Mouse (Mus musculus) CH12.LX (cell line): ENCODE measurements around the gene Flna. TPM values are rescaled to one million over a fixed set of nuclear protein-coding genes. Genes with fewer than 3 reads are reported as not detected.

ENCODE experiments used
- DNase-seq: peaks from one replicate; pipeline ENCODE4 v3.0.0-alpha.2; 2013; ENCODE audit errors: extremely low read depth
- H3K27ac ChIP-seq: 2 replicates; pipeline ENCODE4 v1.5.1; 2012; ENCODE audit warnings: low read depth, mild to moderate bottlenecking, control low read depth, moderate library complexity; ENCODE audit not compliant: insufficient read depth
- H3K27me3 ChIP-seq: replicated peaks from 2 replicates; pipeline ENCODE3; 2012; ENCODE audit warnings: inconsistent platforms
- H3K36me3 ChIP-seq, 2 experiments: replicated peaks in 1 of 2; 2 replicates each; pipeline versions ENCODE3 to v1.6.1; 2012; ENCODE audit warnings: inconsistent platforms in 1 of 2, low read length in 1 of 2, mild to moderate bottlenecking in 1 of 2, mixed read lengths in 1 of 2, moderate library complexity in 1 of 2; ENCODE audit not compliant: control insufficient read depth in 1 of 2, insufficient read depth in 1 of 2
- H3K4me1 ChIP-seq, 2 experiments: 2 replicates each; pipeline ENCODE4 v1.6.1; 2012; ENCODE audit warnings: inconsistent platforms in 1 of 2, moderate library complexity in 1 of 2; ENCODE audit not compliant: insufficient read depth in 2 of 2, control insufficient read depth in 1 of 2
- H3K4me2 ChIP-seq: 2 replicates; pipeline ENCODE4 v1.6.1; 2012; ENCODE audit warnings: low read depth, mild to moderate bottlenecking, control low read depth; ENCODE audit not compliant: poor library complexity, insufficient read depth, severe bottlenecking
- H3K4me3 ChIP-seq, 3 experiments: fragments of 150-350 bp in 1 of 3; sonication (generic) in 1 of 3; replicated peaks in 1 of 3; 2 replicates each; pipeline versions ENCODE3 to v1.5.1; 2011 to 2012; ENCODE audit warnings: low read depth in 2 of 3, low read length in 2 of 3, mild to moderate bottlenecking in 2 of 3, moderate library complexity in 2 of 3, control low read depth in 1 of 3, improper control_type of control experiment in 1 of 3, inconsistent platforms in 1 of 3, mixed read lengths in 1 of 3; ENCODE audit not compliant: poor library complexity in 1 of 3
- H3K79me2 ChIP-seq: replicated peaks from 2 replicates; pipeline ENCODE4 v1.6.1; 2012; ENCODE audit warnings: mild to moderate bottlenecking, moderate library complexity; ENCODE audit not compliant: control insufficient read depth, poor library complexity, insufficient read depth, severe bottlenecking; ENCODE audit errors: extremely low read depth
- H3K9ac ChIP-seq: 2 replicates; pipeline ENCODE4 v1.6.1; 2012; ENCODE audit warnings: low read depth, mild to moderate bottlenecking, control low read depth, moderate library complexity; ENCODE audit not compliant: insufficient read depth
- H3K9me3 ChIP-seq: replicated peaks from 2 replicates; pipeline ENCODE3; 2012; ENCODE audit warnings: low read length, inconsistent platforms, mixed read lengths
- CHD2 ChIP-seq: IDR thresholded peaks from 2 replicates; pipeline ENCODE4 v1.6.1; 2011; ENCODE audit warnings: low read length, improper control_type of control experiment
- CTCF ChIP-seq, 2 experiments: IDR thresholded peaks in 1 of 2; conservative IDR thresholded peaks in 1 of 2; 2 replicates each; pipeline ENCODE4 v1.5.1; 2011 to 2012; ENCODE audit warnings: low read depth in 2 of 2, low read length in 2 of 2, improper control_type of control experiment in 1 of 2, inconsistent platforms in 1 of 2, mild to moderate bottlenecking in 1 of 2, moderate library complexity in 1 of 2
- ELF1 ChIP-seq: IDR thresholded peaks from 2 replicates; pipeline ENCODE4 v1.6.1; 2014; ENCODE audit warnings: low read depth, mild to moderate bottlenecking, inconsistent platforms, low read length, improper control_type of control experiment
- EP300 ChIP-seq: IDR thresholded peaks from 2 replicates; pipeline ENCODE4 v1.6.1; 2011; ENCODE audit warnings: low read length, improper control_type of control experiment
- HCFC1 ChIP-seq: IDR thresholded peaks from 2 replicates; pipeline ENCODE4 v1.6.1; 2012; ENCODE audit warnings: low read depth, mild to moderate bottlenecking, inconsistent platforms, low read length, improper control_type of control experiment
- JUN ChIP-seq: IDR thresholded peaks from 2 replicates; pipeline ENCODE4 v1.6.1; 2011; ENCODE audit warnings: low read depth, mild to moderate bottlenecking, low read length, improper control_type of control experiment, moderate library complexity; ENCODE audit not compliant: insufficient read depth
- JUND ChIP-seq: conservative IDR thresholded peaks from 2 replicates; pipeline ENCODE4 v1.6.1; 2011; ENCODE audit warnings: low read depth, low read length, improper control_type of control experiment
- MAFK ChIP-seq: IDR thresholded peaks from 2 replicates; pipeline ENCODE4 v1.6.1; 2011; ENCODE audit warnings: low read length, improper control_type of control experiment; ENCODE audit not compliant: insufficient replicate concordance
- MAZ ChIP-seq: IDR thresholded peaks from 2 replicates; pipeline ENCODE4 v1.6.1; 2012; ENCODE audit warnings: low read depth, mild to moderate bottlenecking, inconsistent platforms, low read length, improper control_type of control experiment, moderate library complexity
- PAX5 ChIP-seq: IDR thresholded peaks from 2 replicates; pipeline ENCODE4 v1.6.1; 2012; ENCODE audit warnings: low read length, inconsistent platforms, mixed read lengths
- POLR2A ChIP-seq: IDR thresholded peaks from 2 replicates; pipeline ENCODE4 v1.6.1; 2011; ENCODE audit warnings: low read depth, mild to moderate bottlenecking, improper control_type of control experiment, low read length
- POLR2AphosphoS2 ChIP-seq: IDR thresholded peaks from 2 replicates; pipeline ENCODE4 v1.6.1; 2011; ENCODE audit warnings: low read depth, low read length, improper control_type of control experiment
- SMC3 ChIP-seq: IDR thresholded peaks from 2 replicates; pipeline ENCODE4 v1.6.1; 2011; ENCODE audit warnings: low read depth, low read length, improper control_type of control experiment
- TBP ChIP-seq: conservative IDR thresholded peaks from 2 replicates; pipeline ENCODE4 v1.6.1; 2011; ENCODE audit warnings: low read depth, low read length, improper control_type of control experiment
- TCF12 ChIP-seq: IDR thresholded peaks from 2 replicates; pipeline ENCODE4 v1.6.1; 2014; ENCODE audit warnings: low read depth, mild to moderate bottlenecking, inconsistent platforms, low read length, improper control_type of control experiment
- USF2 ChIP-seq: conservative IDR thresholded peaks from 2 replicates; pipeline ENCODE4 v1.6.1; 2011; ENCODE audit warnings: low read depth, low read length, improper control_type of control experiment
- ZKSCAN1 ChIP-seq: IDR thresholded peaks from 2 replicates; pipeline ENCODE4 v1.6.1; 2012; ENCODE audit warnings: low read depth, inconsistent platforms, low read length, improper control_type of control experiment, borderline replicate concordance
- ZMIZ1 ChIP-seq: IDR thresholded peaks from 2 replicates; pipeline ENCODE4 v1.6.1; 2012; ENCODE audit warnings: low read depth, mild to moderate bottlenecking, inconsistent platforms, low read length, improper control_type of control experiment
- ZNF384 ChIP-seq: IDR thresholded peaks from 2 replicates; pipeline ENCODE4 v1.6.1; 2012; ENCODE audit warnings: low read depth, low read length, improper control_type of control experiment, inconsistent platforms
- dilution Hi-C: fragments of 300-500 bp; cut with MboI; formaldehyde crosslinking; loops from 2 replicates; pipeline ENCODE4 v1.14.3; 2020; ENCODE audit warnings: low sequenced_read_pairs; ENCODE audit not compliant: extremely low pct_unique_long_range_greater_than_20kb, extremely low pct_ligation_motif_present
- in situ Hi-C: fragments of 300-500 bp; cut with MboI; formaldehyde crosslinking; loops from 3 replicates; pipeline ENCODE4 v1.14.3; 2019; ENCODE audit warnings: low sequenced_read_pairs, low pct_ligation_motif_present, low pct_unique_long_range_greater_than_20kb, mixed read lengths
- polyA plus RNA-seq: library from polyadenylated mRNA; unstranded; fragments of >175 nt; gene quantifications from 2 replicates; pipeline ENCODE4 v1.2.1, GENCODE M21; 2012; ENCODE audit warnings: low read depth; ENCODE audit not compliant: insufficient read length
- total RNA-seq, 2 experiments: library from RNA; depleted of rRNA; stranded (reverse); fragments of 300-350 nt in 1 of 2; fragments of >200 nt in 1 of 2; gene quantifications; 2 replicates each; pipeline ENCODE4 v1.2.3; 2012 to 2014

Flna gene
- total and polyA plus RNA-seq, 3 experiments: 56.8 to 91.6 (median 78.7) TPM

DNA sequence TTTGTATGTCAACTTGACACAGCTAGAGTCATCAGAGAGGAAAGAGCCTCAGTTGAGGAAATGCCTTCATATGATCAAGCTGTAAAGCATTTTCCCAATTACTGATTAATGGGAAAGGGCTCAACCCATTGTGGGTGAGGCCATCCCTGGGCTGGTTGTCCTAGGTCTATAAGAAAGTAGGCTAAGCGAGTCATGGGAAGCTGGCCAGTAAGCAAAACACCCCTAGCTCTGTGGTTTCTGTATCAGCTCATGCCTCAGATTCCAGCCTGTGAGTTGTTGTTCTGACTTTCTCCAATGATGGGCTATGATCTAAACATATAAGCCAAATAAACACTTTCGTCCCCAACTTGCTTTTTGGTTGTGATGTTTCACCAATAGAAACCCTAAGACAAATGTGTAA is 46.1 kb downstream of the Flna start:
- TF ChIP-seq CHD2 (no peak), POLR2A (no peak), ELF1 (no peak), PAX5 (no peak), ZKSCAN1 (no peak), MAFK (no peak), MAZ (no peak), EP300 (no peak)
- Histone ChIP-seq H3K27ac (no peak overlapping the region), H3K9ac (no peak overlapping the region), H3K9me3 (no peaks in the 10 kb centered on the region), H3K27me3 (no peaks in the 10 kb centered on the region), H3K79me2 (no peaks in the 10 kb centered on the region), H3K4me3 (no peak overlapping the region), H3K4me1 (no peaks in the 10 kb centered on the region), H3K4me2 (no peak overlapping the region), H3K36me3 (no peaks in the 10 kb centered on the region)
- DNase-seq: no peak
- in situ Hi-C loops (no loop called here), dilution Hi-C loops (no loop called here)

DNA sequence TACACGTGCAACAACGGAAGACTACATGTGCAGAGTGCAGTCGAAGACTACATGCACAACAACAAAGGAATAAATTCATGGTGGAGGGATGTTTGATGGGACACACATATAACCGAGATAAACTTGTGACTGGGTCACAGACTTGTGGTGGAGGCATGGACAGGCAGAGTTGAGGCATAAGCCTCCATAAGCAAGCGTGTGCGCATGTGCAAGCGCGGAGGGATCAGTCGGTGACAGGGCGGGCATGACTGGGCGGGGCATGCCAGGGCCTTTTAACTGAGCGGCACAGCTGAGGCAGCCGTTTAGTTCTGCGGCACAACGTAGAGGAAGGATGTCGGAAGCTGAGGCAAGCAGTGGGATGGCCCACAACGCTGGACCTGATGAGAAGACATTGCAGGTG is 72.7 kb downstream of the Flna start, which contains the start of gene Tktl1:
Gene Tktl1 (plus strand): TSS at position 301 of the 400 bp plus-strand sequence.
- no peak for DNase-seq
- TF ChIP-seq MAZ: no peak
- TF ChIP-seq USF2: no peak
- TF ChIP-seq POLR2AphosphoS2: no peak
- no peak for TF ChIP-seq ZKSCAN1
- TF ChIP-seq SMC3: no peak
- TF ChIP-seq HCFC1: no peak
- TF ChIP-seq TCF12: no peak
- no peak for TF ChIP-seq TBP
- no peak for TF ChIP-seq JUND
- no peak for TF ChIP-seq CTCF (conservative IDR thresholded peaks at IDR 0.05 in 1 of 2, IDR thresholded peaks at IDR 0.05 in 1 of 2; ENCODE audit: low read depth in 2 of 2, low read length in 2 of 2)
- no peak for TF ChIP-seq ZMIZ1
- no peak for TF ChIP-seq ZNF384
- no peak for TF ChIP-seq ELF1
- TF ChIP-seq MAFK: no peak
- no peak for TF ChIP-seq JUN
- TF ChIP-seq, all 38 proteins: peak for 0
- in situ Hi-C loops (no loop called here), dilution Hi-C loops (no loop called here)
- no peaks in the 10 kb centered on the region for H3K27me3 ChIP-seq
- no peaks in the 10 kb centered on the region for H3K79me2 ChIP-seq
- H3K9me3 ChIP-seq: no peaks in the 10 kb centered on the region
- no peak within 1 kb of the TSS for H3K4me2 ChIP-seq
- H3K36me3 ChIP-seq: no peaks in the 10 kb centered on the region
- no peak within 1 kb of the TSS for H3K4me3 ChIP-seq
- no peak within 1 kb of the TSS for H3K9ac ChIP-seq
- no peak within 1 kb of the TSS for H3K27ac ChIP-seq
- H3K4me1 ChIP-seq: no peaks in the 10 kb centered on the region

Other genes with a start within 250 kb of the Flna start
- 38.8 and 40.0 TPM in 2 replicates for gene Irak1, start 225.9 kb downstream of the Flna start, total RNA-seq (2012; rRNA removed)
- 25.3 and 27.7 TPM in 2 replicates for gene Irak1, start 225.9 kb downstream of the Flna start, total RNA-seq (2014; rRNA removed)
- gene Irak1, start 225.9 kb downstream of the Flna start, polyA plus RNA-seq: 63.1 and 77.8 TPM in 2 replicates
- gene Opn1mw, start 122.4 kb downstream of the Flna start, total RNA-seq (2012; rRNA removed): not detected in 2 replicates
- gene Opn1mw, start 122.4 kb downstream of the Flna start, total RNA-seq (2014; rRNA removed): not detected in 2 replicates
- gene Opn1mw, start 122.4 kb downstream of the Flna start, polyA plus RNA-seq: not detected in 2 replicates
- gene Mecp2, start 114.5 kb downstream of the Flna start, total RNA-seq (2012; rRNA removed): 12.0 and 12.3 TPM in 2 replicates
- 9.9 and 12.2 TPM in 2 replicates for gene Mecp2, start 114.5 kb downstream of the Flna start, total RNA-seq (2014; rRNA removed)
- 12.0 and 15.5 TPM in 2 replicates for gene Mecp2, start 114.5 kb downstream of the Flna start, polyA plus RNA-seq
- gene Tex28, start 82.0 kb downstream of the Flna start, total RNA-seq (2012; rRNA removed): not detected in 2 replicates
- gene Tex28, start 82.0 kb downstream of the Flna start, total RNA-seq (2014; rRNA removed): not detected in 2 replicates
- not detected in 2 replicates for gene Tex28, start 82.0 kb downstream of the Flna start, polyA plus RNA-seq
- not detected in 2 replicates for gene Tktl1, start 72.6 kb downstream of the Flna start, total RNA-seq (2012; rRNA removed)
- not detected in 2 replicates for gene Tktl1, start 72.6 kb downstream of the Flna start, total RNA-seq (2014; rRNA removed)
- gene Tktl1, start 72.6 kb downstream of the Flna start, polyA plus RNA-seq: not detected in 2 replicates
- gene Emd, start 4.9 kb upstream of the Flna start, total RNA-seq (2012; rRNA removed): 65.4 and 65.6 TPM in 2 replicates
- 80.1 and 99.4 TPM in 2 replicates for gene Emd, start 4.9 kb upstream of the Flna start, total RNA-seq (2014; rRNA removed)
- gene Emd, start 4.9 kb upstream of the Flna start, polyA plus RNA-seq: 73.8 and 132 TPM in 2 replicates
- 3,647 and 3,697 TPM in 2 replicates for gene Rpl10, start 21.0 kb upstream of the Flna start, total RNA-seq (2012; rRNA removed)
- 3,137 and 3,420 TPM in 2 replicates for gene Rpl10, start 21.0 kb upstream of the Flna start, total RNA-seq (2014; rRNA removed)
- 200 and 459 TPM in 2 replicates for gene Rpl10, start 21.0 kb upstream of the Flna start, polyA plus RNA-seq
- gene Taz, start 32.1 kb upstream of the Flna start, total RNA-seq (2012; rRNA removed): 31.9 and 40.4 TPM in 2 replicates
- 29.2 and 31.6 TPM in 2 replicates for gene Taz, start 32.1 kb upstream of the Flna start, total RNA-seq (2014; rRNA removed)
- 25.6 and 29.0 TPM in 2 replicates for gene Taz, start 32.1 kb upstream of the Flna start, polyA plus RNA-seq
- gene Dnase1l1, start 32.5 kb upstream of the Flna start, total RNA-seq (2012; rRNA removed): 3.4 and 4.7 TPM in 2 replicates
- gene Dnase1l1, start 32.5 kb upstream of the Flna start, total RNA-seq (2014; rRNA removed): 3.8 and 5.1 TPM in 2 replicates
- 4.3 and 4.6 TPM in 2 replicates for gene Dnase1l1, start 32.5 kb upstream of the Flna start, polyA plus RNA-seq
- gene Atp6ap1, start 47.3 kb upstream of the Flna start, total RNA-seq (2012; rRNA removed): 47.2 and 53.8 TPM in 2 replicates
- 52.8 and 53.3 TPM in 2 replicates for gene Atp6ap1, start 47.3 kb upstream of the Flna start, total RNA-seq (2014; rRNA removed)
- 61.3 and 66.4 TPM in 2 replicates for gene Atp6ap1, start 47.3 kb upstream of the Flna start, polyA plus RNA-seq
- gene Gdi1, start 55.2 kb upstream of the Flna start, total RNA-seq (2012; rRNA removed): 29.6 and 42.7 TPM in 2 replicates
- 32.4 and 37.0 TPM in 2 replicates for gene Gdi1, start 55.2 kb upstream of the Flna start, total RNA-seq (2014; rRNA removed)
- gene Gdi1, start 55.2 kb upstream of the Flna start, polyA plus RNA-seq: 60.8 and 66.5 TPM in 2 replicates
- gene Fam50a, start 63.2 kb upstream of the Flna start, total RNA-seq (2012; rRNA removed): 26.4 and 30.4 TPM in 2 replicates
- 8.3 TPM in 2 replicates for gene Fam50a, start 63.2 kb upstream of the Flna start, total RNA-seq (2014; rRNA removed)
- gene Fam50a, start 63.2 kb upstream of the Flna start, polyA plus RNA-seq: 47.0 and 58.4 TPM in 2 replicates
- gene Plxna3, start 79.2 kb upstream of the Flna start, total RNA-seq (2012; rRNA removed): 2.6 and 4.9 TPM in 2 replicates
- 1.4 and 2.0 TPM in 2 replicates for gene Plxna3, start 79.2 kb upstream of the Flna start, total RNA-seq (2014; rRNA removed)
- gene Plxna3, start 79.2 kb upstream of the Flna start, polyA plus RNA-seq: 4.1 and 5.0 TPM in 2 replicates
- 57.9 and 68.6 TPM in 2 replicates for gene Lage3, start 103.8 kb upstream of the Flna start, total RNA-seq (2012; rRNA removed)
- gene Lage3, start 103.8 kb upstream of the Flna start, total RNA-seq (2014; rRNA removed): 102 and 118 TPM in 2 replicates
- gene Lage3, start 103.8 kb upstream of the Flna start, polyA plus RNA-seq: 56.8 and 67.4 TPM in 2 replicates
- gene Ubl4a, start 123.4 kb upstream of the Flna start, total RNA-seq (2012; rRNA removed): 12.7 and 18.8 TPM in 2 replicates
- gene Ubl4a, start 123.4 kb upstream of the Flna start, total RNA-seq (2014; rRNA removed): 17.6 and 19.3 TPM in 2 replicates
- gene Ubl4a, start 123.4 kb upstream of the Flna start, polyA plus RNA-seq: 39.2 and 39.3 TPM in 2 replicates
- gene Slc10a3, start 123.5 kb upstream of the Flna start, total RNA-seq (2012; rRNA removed): 7.4 and 11.6 TPM in 2 replicates
- 14.1 and 14.7 TPM in 2 replicates for gene Slc10a3, start 123.5 kb upstream of the Flna start, total RNA-seq (2014; rRNA removed)
- gene Slc10a3, start 123.5 kb upstream of the Flna start, polyA plus RNA-seq: 11.2 and 12.0 TPM in 2 replicates
- gene Fam3a, start 143.5 kb upstream of the Flna start, total RNA-seq (2012; rRNA removed): 8.7 and 12.5 TPM in 2 replicates
- 7.1 and 7.7 TPM in 2 replicates for gene Fam3a, start 143.5 kb upstream of the Flna start, total RNA-seq (2014; rRNA removed)
- gene Fam3a, start 143.5 kb upstream of the Flna start, polyA plus RNA-seq: 8.3 and 12.3 TPM in 2 replicates
- gene Ikbkg, start 143.5 kb upstream of the Flna start, total RNA-seq (2012; rRNA removed): 37.9 and 40.6 TPM in 2 replicates
- gene Ikbkg, start 143.5 kb upstream of the Flna start, total RNA-seq (2014; rRNA removed): 25.0 and 26.4 TPM in 2 replicates
- gene Ikbkg, start 143.5 kb upstream of the Flna start, polyA plus RNA-seq: 20.5 and 28.3 TPM in 2 replicates
- gene G6pdx, start 179.4 kb upstream of the Flna start, total RNA-seq (2012; rRNA removed): 35.9 and 41.0 TPM in 2 replicates
- 42.3 and 44.0 TPM in 2 replicates for gene G6pdx, start 179.4 kb upstream of the Flna start, total RNA-seq (2014; rRNA removed)
- 61.8 and 70.5 TPM in 2 replicates for gene G6pdx, start 179.4 kb upstream of the Flna start, polyA plus RNA-seq
- 0.25 and 0.59 TPM in 2 replicates for gene Gm6880, start 231.6 kb upstream of the Flna start, total RNA-seq (2012; rRNA removed)
- not detected in 2 replicates for gene Gm6880, start 231.6 kb upstream of the Flna start, total RNA-seq (2014; rRNA removed)
- not detected in 2 replicates for gene Gm6880, start 231.6 kb upstream of the Flna start, polyA plus RNA-seq